Mouse (Mus musculus): ENCODE results near the gene Ptgds.
A peak's percentile ranks its signal among the peaks of the same experiment; 100 is the strongest.

The Ptgds gene

DNA sequence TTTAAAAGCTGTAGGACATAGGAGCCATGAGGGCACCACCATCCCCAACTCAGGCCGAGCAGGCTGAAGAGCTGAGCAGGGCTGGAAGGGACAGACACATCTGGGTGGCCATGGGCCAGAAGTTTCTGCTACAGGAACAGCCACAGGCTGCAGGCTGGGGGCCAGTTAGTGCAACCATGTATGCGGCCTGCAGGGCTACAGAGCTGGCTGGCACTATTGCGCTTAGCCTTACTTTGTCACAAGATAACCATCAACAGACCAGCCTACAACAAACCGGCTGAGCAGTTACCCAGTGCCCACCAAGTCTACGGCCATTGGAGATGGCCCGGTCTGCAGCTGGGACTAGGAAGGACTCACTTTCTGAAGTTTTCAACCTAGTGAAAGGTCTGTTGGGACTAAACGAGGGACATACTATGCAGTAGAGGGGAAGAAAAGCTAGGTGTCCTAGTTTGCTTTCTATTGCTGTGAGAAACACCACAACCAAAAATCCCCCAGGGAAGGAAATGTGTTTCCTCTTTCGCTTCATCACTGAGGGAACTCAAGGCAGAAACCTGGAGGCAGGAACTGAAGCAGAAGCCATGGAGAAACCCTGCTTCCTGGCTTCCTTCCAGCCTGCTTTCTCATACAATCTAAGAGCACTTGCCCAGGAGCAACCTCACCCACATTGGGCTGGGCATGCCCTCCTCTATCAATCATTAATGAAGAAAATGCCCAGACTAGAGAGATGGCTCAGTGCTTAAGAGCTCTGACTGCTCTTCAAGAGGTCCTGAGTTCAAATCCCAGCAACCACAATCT is 18.8 kb downstream of the Ptgds start:
- DNase-seq (ENCODE audit: low read depth in 2 of 2, low spot score in 2 of 2) = no peak

DNA sequence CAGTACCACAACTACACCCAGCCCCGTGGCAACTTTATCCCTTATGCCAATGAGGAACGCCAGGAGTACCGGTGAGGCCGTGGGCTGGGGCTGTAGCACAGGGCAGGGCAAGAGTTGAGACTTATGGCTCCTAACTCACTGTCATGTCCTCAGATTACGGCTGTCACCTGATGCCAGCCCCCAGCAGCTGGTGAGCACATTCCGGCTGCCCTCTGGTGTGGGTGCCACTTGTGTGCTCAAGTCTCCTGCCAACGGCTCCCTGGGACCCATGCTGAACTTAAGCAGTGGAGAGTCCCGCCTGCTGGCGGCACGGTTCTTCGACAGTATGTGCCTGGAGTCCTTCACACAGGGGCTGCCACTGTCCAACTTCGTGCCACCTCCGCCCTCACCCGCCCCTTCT is 27.2 kb downstream of the Ptgds start:
- DNase-seq (ENCODE audit: low read depth in 2 of 2, low spot score in 2 of 2) = no peak

DNA sequence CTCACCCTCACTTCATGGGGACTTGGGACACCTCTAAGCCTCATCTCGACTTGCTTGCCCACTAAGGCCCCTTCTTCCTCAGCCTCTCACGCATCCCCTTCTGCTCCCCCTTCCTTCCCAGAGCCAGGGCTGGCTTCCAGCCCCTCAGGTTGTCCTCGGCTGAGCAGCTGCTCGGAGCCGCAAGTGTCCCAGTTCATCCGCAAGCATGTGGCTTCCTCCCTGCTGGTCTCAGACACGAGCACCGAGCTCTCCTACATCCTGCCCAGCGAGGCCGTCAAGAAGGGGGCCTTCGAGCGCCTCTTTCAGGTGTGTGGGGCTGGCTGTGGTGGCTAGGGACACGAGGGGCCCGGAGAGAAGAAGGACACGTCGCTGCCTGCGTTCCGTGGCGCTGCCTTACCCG is 28.8 kb downstream of the Ptgds start:
- no peak for DNase-seq (ENCODE audit: low read depth in 2 of 2, low spot score in 2 of 2)

DNA sequence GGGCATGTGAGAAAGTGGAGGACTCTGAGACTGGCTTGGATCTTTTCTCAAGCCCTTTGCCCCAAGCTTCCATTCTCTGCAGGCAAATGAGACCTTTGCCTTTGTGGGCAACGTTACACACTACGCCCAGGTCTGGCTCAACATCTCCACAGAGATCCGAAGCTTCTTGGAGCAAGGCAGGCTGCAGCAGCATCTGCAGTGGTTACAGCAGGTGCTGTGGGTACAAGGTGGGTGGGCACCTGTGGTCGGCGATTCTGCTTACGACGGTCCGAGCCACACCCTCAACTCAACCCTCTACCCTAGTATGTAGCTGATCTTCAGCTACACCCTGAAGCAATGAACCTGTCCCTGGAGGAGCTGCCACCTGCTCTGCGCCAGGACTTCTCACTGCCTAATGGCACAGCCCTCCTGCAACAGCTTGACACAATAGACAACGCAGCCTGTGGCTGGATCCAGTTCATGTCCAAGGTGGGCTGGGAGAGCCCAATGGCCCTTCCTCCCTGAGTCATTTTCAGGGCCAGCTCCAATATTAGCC is 33.5 kb downstream of the Ptgds start:
- no peak for DNase-seq (ENCODE audit: low read depth in 2 of 2, low spot score in 2 of 2)

DNA sequence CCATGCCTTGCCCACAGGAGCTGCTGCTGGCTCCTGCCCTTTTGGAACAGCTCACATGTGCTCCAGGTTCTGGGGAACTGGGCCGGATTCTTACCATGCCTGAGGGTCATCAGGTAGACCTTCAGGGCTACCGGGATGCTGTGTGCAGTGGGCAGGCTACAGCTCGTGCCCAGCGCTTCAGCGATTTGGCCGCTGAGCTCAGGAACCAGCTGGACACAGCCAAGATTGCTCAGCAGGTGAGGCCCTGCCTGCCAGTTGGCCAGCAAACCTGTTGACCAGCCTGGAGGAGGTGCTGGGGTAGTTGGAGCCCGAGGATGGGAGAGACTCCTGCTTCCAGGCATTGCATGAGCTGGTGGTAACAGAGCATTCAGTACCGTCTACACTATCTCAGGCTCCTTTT is 35.6 kb downstream of the Ptgds start:
- no peak for DNase-seq (ENCODE audit: low read depth in 2 of 2, low spot score in 2 of 2)

DNA sequence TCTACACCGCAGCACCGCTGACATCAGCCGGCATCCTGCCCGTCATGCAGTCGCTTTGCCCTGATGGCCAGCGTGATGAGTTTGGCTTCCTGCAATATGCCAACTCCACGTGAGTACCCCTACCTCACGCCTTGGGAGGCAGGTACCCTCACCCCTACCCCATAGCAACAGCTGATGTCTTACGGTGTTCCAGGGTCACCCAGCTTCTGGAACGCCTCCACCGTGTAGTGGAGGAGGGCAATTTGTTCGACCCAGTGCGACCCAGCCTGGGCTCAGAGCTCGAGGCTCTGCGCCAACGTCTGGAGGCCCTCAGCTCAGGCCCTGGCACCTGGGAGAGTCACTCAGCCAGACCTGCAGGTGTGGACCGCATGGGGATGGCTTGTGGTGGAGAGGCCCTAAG is 36.7 kb downstream of the Ptgds start:
- DNase-seq (ENCODE audit: low read depth in 2 of 2, low spot score in 2 of 2) = no peak

DNA sequence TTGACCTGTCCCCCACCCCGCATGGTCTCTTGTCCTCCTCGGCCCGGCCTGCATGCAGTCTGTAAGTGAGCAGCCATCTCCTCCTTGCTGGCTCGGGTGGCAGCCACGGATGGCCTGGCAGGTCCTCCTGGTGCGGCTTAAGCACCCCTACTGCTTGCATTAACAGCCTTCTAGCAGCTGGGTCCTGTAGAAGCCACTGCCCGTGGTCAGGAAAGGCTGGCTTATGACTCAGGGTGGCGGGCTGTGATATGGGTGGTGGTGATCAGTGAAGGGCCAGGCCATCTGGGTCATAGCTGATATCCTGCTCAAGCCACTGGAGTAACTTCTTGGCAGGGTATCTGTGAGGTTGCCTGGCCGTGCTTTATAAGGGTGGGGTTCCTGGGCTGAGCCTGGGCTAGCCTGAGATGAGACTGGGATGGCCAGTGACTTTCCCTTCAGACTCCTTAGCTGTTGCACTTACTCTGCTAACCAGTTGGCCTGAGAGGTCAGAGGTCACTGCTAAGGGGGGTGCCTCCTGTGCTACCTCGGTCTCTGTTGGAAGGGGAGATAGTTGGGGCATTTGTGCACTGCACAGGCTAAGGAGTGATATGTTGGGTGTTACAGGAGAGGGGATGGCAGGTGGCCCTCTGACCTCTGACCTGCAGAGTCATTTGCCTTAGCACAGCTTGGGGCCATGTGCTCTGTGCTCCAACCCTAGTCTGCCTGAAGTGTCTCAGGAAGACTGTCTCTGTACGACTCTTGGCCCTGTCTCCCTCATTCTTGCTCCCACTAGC is 37.3 kb downstream of the Ptgds start:
- no peak for DNase-seq (ENCODE audit: low read depth in 2 of 2, low spot score in 2 of 2)

DNA sequence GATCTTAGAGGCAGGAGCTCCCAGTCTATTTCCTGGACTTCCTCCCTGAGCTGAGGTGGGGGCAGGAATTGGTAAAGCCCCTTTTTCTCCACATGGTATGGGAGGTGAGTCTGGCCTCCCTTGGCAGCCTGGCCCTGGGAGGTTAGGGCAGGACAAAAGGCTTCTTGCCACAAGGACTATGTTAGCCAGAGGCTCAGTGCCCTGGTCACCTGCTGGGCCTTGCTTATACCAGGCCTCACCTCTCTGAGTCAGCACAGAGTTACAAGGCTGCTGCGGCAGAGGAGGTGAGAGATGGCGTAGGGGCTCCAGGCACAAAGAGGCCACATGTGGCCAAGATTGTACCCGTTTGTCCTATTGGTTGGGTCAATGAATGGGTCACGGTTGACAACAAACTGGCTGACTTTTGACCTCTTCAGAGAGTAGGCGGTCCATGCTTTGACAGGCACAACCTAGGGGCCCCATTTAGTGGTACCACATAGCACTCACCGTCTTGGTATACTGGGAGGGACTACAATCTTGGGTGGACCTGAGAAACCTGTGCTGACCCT is 38.5 kb downstream of the Ptgds start:
- DNase-seq (ENCODE audit: low read depth in 2 of 2, low spot score in 2 of 2) = no peak

DNA sequence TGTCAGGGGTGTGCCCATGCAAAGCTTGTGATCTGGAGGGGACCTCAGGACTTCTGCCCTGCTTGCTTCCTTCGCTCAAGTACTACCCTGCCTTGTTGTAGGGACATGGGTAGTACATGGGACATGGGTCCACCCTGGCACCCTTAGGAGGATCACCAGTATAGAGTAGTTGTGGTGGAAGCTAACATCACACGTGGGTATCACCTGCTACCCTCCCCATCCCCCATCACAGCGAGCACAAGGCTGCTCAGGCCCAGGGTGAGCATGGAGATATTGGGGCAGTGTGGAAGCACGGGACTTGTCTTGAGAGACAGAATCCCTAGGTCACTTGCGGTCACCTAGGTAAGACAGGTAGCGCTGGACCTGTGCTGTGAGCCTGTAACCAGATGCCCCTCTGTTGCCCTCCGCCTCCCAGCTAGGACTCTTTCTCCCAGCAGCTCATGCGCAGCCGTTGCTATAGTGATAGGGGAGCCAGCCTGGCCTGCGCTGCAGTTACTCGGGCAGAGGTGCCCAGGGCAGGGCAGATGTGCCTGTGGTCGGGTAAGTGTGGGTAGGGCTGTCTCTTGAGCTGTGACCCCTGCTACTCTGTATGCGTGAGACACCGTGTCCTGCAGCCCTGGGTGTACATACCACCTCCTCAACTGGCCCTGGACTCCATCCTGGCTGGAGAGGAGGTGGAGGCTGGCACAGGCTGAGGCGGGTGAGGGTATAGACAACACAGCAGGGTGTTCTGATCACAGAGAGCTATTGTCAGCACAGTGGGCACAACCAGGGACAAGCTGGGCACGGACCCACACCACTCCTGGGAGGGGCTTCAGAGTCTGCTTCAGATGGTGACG is 39.2 kb downstream of the Ptgds start:
- no peak for DNase-seq (ENCODE audit: low read depth in 2 of 2, low spot score in 2 of 2)

DNA sequence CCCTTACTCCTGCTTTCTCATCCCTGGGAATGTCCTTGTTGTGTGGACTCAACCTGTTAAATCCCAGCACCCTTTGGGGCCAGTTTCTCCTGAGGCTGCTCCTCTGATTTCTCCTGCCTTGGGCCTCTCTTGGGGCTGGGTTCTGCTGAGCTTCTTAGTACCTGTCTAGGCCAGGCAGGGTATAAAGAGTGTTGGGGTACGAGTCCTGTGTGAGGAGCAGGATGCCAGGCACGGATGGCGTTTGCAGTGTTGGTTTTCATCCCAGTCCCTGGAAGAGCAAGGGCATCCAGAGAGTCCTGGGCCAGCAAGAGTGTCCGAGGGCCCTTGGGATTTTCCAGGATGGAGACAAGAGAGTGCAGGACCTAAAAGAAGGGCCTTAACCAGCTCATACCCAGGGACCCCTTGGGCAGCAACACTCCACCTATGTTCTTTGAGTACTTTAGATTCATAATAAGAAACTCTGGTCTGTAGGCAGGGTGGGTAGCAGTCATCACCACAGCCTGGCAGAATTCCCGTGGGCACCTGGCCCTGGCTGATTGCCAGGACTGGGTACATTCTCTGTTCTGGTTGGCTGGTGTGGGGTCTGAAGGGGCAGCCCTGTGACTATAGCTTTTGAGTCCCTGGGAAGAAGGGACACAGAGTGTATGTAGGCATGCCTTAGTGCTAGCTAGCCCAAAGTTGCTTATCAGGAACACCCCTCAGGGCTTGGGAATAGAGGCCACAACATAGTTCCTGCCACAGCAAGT is 40.2 kb downstream of the Ptgds start:
- no peak for DNase-seq (ENCODE audit: low read depth in 2 of 2, low spot score in 2 of 2)

DNA sequence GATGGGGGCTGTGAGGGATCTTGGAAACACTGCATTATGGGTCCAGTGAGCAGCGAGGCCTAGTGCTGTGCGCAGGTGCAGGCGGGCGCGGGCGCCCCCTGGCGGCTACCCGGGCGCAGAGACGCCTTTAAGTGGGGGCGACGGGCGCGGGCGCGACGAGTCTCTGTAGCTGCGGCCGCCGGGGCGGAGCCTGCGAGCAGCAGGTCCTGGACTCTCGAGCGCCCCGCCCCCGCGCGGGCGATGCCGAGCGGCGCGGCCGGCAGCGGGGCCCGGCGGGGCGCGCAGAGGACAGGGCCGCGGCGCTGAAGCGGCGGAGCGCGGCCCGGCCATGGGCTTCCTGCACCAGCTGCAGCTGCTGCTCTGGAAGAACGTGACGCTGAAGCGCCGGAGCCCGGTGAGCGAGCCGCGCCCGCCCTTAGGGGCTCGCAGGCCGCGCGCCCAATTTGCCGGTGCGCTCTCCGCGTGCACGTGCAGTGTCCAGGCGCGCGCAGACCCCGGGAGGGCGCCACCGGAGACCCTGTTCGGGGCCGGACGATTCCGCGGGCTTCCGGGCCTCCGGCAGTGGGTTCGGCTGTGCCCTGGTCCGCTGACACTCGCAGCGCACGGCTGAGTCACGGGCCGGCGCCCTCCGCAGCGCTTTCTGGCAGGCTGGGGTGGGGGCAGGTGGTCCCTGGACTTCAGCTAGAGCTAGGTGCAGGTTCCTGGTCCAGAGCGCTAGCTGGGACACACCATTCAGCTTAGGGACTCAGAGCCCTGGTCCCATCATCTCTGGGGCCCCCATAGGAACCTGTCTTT is 41.2 kb downstream of the Ptgds start, which contains the start of gene Abca2:
TSS of gene Abca2 (plus strand) at position 262 of the 795 bp plus-strand sequence.
- peak; percentile 91 to 93 for DNase-seq (ENCODE audit: low read depth in 2 of 2, low spot score in 2 of 2)

DNA sequence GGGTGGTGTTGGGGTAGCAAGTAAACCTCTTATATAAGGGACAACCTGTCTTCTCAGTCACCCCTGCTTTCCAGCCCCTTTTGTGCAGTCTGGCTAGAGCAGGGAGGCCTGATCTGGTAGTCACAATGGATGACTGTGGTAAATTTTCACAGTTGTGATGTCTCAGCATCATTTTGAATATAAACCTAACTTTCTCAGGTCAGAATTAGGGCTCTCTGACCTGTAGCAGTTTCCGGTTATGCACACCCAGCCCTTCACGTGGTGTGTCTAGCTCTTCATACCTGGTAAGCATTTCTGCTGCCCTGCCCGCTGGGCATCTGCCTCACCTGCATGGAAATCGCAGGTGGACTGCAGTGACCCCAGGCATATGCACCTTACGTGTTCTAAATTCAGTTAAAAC is 42.6 kb downstream of the Ptgds start:
- DNase-seq (ENCODE audit: low read depth in 2 of 2, low spot score in 2 of 2) = no peak

DNA sequence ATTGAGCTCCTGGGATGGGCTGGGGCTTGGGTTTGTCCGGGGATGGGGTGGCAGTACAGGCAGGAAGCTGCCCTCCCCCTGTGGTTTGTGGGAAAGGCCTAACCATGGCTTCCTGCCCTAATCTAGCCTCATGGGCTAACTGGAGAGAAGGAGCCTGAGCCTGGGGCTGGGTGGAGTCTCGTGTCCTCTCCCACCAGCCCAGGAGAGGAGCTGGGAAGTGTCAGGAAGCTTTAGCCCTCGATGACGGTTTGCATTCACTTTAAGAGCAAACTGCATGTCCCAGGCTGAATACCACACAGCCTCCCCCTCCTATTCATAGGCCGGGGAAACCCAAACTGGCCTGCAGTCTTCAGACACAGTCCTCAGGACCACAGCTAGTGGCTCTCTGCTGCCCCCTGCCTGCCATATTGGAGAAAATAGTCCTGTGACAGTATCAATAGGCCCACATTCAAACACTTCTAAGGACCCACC is 43.1 kb downstream of the Ptgds start:
- DNase-seq (ENCODE audit: low read depth in 2 of 2, low spot score in 2 of 2) = peak; percentile 42 to 63

DNA sequence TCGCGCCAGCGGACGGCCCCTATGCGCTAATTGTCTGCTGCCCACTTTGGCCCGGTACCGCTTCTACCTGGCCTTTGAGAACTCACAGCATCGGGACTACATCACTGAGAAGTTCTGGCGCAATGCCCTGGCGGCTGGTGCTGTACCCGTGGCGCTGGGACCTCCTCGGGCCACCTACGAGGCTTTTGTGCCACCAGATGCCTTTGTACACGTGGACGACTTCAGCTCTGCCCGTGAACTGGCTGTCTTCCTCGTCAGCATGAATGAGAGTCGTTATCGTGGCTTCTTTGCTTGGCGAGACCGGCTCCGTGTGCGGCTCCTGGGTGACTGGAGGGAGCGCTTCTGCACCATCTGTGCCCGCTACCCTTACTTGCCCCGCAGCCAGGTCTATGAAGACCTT is 44.4 kb downstream of the Ptgds start:
- no peak for DNase-seq (ENCODE audit: low read depth in 2 of 2, low spot score in 2 of 2)

DNA sequence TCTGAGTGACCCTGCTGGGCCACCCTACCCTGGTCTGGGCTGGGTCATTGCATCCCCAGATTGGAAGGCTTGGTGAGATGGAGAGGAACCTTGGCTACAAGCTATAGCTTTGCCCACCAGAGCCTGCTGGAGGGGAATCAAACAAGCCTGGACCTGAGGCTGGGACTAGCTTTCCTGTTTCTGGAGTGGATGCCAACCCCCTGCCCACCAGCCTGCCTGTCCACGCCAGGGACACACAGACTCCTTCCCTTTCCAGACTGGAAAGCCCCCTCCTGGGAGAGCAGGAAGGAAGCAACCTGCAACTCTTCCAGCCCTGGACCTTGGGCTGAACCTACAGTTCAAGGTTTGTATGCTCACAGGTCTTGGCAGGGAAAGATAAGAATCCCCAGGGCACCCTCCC is 46.2 kb downstream of the Ptgds start:
- no peak for DNase-seq (ENCODE audit: low read depth in 2 of 2, low spot score in 2 of 2)

DNA sequence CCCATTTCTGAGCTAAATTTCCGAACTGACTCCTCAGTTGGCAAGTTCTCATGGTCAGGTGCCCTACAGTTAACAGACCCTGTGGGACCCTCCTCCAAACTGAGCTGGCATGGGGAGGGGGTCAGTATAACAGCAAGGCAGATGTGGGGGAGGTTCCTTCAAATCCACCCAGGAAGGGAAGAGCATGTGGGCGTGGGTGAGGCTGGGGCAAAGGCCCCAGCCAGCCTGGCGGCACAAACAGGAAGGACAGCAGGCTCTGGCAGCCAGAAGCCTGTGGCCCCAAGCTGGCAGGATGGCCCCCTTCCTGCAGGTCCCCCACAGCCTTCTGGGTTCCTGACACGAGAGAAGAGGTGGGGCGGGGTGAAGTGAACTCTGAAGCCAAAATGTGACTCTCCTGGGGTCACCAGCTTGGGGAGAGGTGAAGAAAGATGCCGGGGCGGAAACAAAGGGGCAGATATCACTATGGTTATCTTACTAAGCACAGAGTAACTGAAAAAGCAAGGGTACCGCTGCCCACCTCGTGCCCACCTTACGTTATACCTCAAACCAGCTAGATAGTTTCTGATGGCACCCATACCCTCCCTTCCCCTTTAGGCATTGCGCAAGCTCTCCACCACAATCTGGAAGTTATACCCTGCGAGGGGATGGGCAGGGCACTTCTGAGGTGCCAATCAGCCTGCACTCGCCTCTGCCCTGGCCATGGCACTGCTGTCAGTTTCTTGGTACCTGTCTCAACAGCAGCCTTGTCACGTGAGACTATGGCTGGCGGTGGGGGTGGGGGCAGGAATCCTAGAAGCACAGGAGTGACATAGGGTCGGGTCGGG is 47.0 kb downstream of the Ptgds start, which contains the start of gene Fut7:
TSS of gene Fut7 (plus strand) at position 681 of the 824 bp plus-strand sequence.
- peak; percentile 35 to 43 for DNase-seq (ENCODE audit: low read depth in 2 of 2, low spot score in 2 of 2)

DNA sequence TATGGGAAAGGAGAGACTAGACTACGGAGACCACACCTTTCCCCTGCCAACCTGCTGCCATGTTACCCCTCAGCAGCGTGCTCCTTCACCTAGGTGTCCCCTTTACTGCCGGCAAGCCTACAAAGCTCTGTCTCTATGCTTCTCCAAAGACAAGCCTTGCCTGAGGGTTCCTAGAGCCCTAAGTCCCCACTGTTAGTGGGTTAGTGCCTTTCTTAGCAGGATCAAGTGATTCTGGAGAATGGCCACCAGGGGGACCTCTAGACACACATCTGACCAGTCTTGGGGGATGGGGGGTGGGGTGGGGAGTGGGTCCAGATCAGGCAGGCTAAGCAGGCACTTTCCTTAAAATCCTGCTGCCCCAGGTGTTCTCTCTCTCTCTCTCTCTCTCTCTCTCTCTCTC is 48.0 kb downstream of the Ptgds start:
- DNase-seq (ENCODE audit: low read depth in 2 of 2, low spot score in 2 of 2) = peak; percentile 26 to 46

DNA sequence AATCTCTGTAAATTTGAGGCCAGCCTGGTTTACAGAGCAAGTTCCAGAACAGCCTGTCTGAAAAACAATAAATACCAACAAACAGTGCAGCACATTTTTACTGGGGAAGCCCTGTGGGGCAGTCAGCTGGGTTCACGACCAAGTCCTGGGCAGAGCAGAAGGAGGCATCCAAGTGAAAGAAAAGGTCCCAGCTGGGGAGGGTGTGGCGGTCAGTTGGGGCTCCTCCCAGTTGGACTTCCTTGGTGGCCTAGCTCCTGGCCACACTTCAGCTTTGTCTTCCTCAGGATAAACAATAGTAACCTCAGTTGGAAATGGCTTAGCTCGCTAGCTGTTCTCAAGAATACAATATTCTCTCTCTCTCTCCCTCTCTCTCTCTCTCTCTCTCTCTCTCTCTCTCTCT is 52.4 kb downstream of the Ptgds start:
- DNase-seq (ENCODE audit: low read depth in 2 of 2, low spot score in 2 of 2) = no peak
